Mouse (Mus musculus) bone marrow, adult 2 months (tissue): ENCODE data around the gene Kdm5a.

Experiments used
- CTCF ChIP-seq: fragments of 200-500 bp; IDR thresholded peaks from 2 replicates; pipeline ENCODE4 v1.5.1; 2011; ENCODE audit warnings: low read length, control low read depth; ENCODE audit not compliant: control insufficient read depth, insufficient read depth
- POLR2A ChIP-seq: fragments of 200-500 bp; IDR thresholded peaks from 2 replicates; pipeline ENCODE4 v1.6.1; 2011; ENCODE audit warnings: low read depth, mild to moderate bottlenecking, control low read depth, low read length, borderline replicate concordance; ENCODE audit not compliant: control insufficient read depth

DNA sequence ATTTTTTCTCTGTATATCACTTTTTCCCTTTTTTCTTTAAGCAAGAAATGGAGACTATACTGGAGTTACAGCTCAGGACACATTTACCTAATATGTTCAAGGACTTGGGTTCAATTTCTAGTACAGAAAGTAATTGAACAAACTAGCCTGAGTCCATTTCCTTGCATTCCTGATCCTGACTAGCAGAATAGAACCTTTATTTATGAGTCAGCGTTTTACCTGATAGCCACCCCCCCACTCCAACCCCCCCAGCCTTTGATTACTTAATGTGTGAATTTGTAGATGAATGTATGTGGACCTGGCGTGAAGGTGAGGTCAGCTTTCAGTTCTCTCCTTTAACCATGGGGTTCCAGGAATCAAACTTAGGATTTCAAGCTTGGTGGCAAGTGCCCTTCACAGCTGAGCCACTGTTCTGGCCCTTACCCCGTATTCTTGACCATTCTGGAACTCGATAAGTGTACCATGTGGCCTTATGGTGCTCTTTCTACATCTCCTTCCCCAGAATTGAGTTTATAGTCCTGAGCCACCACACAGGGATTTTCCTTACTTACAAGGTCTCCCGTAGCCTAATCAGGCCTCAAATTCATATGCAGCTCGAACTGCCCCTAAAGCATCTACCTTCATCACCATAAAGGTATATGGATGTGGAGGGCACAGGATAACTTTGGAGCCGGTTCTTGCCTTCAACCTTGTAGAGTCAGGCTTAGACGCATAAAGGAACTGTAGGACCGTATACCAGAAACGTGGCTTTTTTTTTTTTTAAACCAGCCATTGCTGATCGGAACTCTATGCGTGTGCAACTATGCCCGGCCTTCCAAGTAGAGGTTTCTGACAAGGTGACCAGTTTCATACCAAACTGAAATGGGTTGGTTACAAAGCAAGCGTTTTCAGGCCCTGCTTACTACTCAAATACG, 893 bp upstream of the Kdm5a start:
- TF ChIP-seq CTCF, result no peak
- TF ChIP-seq POLR2A, result no peak
